Mouse (Mus musculus) brown adipose tissue, adult 24 weeks (tissue): Measurements from ENCODE around the gene Cdip1. TPM values are rescaled to one million over a fixed set of nuclear protein-coding genes. Genes with fewer than 3 reads are reported as not detected.
"Not testable (repeated sequence)": the region's sequence is repeated elsewhere in the genome, so short reads cannot be mapped to it uniquely, and the experiment has no call there.

Source experiments
- H3K27ac ChIP-seq: fragments of 200-500 bp; replicated peaks from 2 replicates; pipeline ENCODE4 v1.5.1; 2012; ENCODE audit warnings: low read depth, mild to moderate bottlenecking, low read length
- H3K4me1 ChIP-seq: fragments of 200-500 bp; 2 replicates; pipeline ENCODE4 v1.6.1; 2012; ENCODE audit warnings: low read length, mixed read lengths; ENCODE audit not compliant: control insufficient read depth, insufficient read depth, insufficient read length
- H3K4me3 ChIP-seq: fragments of 200-500 bp; 2 replicates; pipeline ENCODE4 v1.5.1; 2012; ENCODE audit warnings: low read depth, mild to moderate bottlenecking, low read length, moderate library complexity; ENCODE audit not compliant: insufficient read depth
- polyA plus RNA-seq: library from polyadenylated mRNA; stranded (reverse); fragments of >200 nt; gene quantifications from 2 replicates; pipeline ENCODE4 v1.2.4, GENCODE M21; 2012; ENCODE audit not compliant: missing spikeins, insufficient read depth, insufficient read length

The Cdip1 gene
- polyA plus RNA-seq, 1 experiment: 99.2 TPM

DNA sequence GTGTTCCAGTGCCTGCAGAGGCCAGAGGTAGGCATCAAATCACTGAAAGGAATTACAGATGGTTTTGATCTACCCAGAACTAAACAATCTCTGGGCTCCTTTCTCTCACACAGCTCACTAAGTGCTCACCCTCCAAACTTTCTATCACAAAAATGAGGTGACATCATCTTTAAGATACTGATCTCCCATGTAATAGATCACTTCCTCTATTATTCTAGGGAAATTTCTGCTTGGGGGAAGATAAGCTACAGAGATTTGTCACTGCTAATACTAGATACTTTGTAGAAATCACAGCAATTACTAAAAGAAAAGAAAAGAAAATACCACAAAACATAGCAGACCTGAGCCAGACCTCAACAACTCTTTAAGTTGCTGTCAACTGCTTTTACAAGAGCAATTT lies 7.6 kb downstream of the Cdip1 start:
- no peak overlapping the region for H3K27ac ChIP-seq
- H3K4me1 ChIP-seq: peaks cover 41% of the 10 kb centered on the region
- no peak overlapping the region for H3K4me3 ChIP-seq

DNA sequence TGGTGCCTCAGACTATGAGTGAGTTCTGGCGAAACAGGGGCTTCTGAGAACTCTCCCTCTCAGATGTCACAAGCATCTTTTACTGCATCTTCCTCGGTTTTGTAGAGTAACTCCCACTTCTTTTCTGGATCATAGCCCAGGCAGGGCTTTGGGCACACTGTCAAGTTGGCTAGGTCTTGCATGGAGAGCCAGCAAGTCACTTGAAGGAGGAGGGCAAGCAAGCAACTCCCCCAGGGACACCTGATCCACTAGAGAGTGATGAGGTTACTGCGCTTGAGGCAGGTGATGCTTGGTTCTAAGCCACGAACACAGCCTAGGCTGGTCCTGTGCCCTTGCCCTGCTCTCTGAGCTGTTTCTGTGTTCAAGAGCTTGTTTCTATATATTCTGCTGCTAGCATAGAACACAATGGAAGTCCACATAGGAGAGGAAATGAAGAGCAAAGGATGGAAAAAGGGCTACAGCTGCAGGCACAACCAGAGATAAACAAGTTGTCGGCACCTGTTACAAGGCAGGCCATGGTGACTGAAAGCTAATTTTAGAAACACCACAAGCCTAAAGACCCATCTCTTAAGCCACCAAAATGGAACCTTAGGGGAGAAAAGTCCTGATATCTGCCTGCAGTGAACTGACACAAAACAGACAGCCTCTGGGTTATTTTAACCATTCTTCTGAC lies 8.4 kb downstream of the Cdip1 start:
- peaks cover 45% of the 10 kb centered on the region for H3K4me1 ChIP-seq
- 0 out of 2 replicates have a peak overlapping the region, but pooled peaks have one; percentile 27 for H3K27ac ChIP-seq
- no peak overlapping the region for H3K4me3 ChIP-seq

DNA sequence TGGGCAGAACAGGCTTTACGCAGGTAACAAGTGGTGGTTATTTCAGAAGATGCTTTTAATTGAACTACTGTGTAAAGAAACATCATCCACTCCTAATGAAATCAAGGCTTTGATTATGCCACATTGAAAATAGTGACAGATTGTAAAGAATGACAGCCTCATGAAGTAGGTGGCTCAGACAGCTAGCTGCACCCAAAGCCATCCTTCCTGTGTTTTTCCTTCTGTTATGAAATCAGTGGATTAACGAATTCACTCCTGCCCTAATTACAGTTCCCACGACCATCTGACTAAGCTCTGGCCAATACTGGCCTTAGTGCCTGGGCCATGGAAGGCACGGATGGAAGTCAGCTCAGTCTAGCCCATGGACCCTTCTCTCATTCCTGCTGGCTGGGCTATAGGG lies 11.2 kb downstream of the Cdip1 start:
- no peak overlapping the region for H3K4me3 ChIP-seq
- peaks cover 39% of the 10 kb centered on the region for H3K4me1 ChIP-seq
- H3K27ac ChIP-seq: peak overlapping the region; percentile 1; the same call in 1 of the 2 replicates

DNA sequence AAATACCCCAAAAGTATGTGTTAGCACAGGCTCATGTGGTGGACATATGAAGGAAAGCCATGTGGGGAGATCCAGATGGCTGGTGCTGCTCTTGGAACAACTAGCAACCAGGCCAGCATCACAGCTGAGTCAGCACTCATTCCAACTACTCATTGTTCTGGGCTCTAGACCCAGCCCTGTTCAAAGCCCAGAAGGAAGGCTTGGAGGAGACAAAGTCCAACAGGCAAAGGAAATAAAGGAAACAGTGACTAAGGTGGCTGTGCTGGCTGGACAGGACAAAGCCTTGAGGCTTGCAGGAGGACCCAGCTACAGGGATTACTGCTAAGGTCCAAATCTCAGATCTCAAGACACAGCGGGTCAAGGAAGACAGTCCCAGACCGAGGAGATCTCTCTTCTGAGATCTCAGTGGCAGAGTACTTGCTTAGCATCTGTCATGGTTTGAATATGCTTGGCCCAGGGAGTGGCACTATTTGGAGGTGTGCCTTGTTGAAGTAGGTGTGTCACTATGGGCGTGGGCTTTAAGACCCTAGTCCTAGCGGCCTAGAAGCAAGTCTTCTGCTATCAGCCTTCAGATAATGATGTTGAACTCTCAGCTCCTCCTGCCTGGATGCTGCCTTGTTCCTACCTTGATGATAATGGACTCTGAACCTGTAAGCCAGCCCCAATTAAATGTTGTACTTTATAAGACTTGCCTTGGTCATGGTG lies 12.0 kb downstream of the Cdip1 start:
- H3K27ac ChIP-seq: peak overlapping the region; percentile 9
- peaks cover 36% of the 10 kb centered on the region for H3K4me1 ChIP-seq
- no peak overlapping the region for H3K4me3 ChIP-seq

DNA sequence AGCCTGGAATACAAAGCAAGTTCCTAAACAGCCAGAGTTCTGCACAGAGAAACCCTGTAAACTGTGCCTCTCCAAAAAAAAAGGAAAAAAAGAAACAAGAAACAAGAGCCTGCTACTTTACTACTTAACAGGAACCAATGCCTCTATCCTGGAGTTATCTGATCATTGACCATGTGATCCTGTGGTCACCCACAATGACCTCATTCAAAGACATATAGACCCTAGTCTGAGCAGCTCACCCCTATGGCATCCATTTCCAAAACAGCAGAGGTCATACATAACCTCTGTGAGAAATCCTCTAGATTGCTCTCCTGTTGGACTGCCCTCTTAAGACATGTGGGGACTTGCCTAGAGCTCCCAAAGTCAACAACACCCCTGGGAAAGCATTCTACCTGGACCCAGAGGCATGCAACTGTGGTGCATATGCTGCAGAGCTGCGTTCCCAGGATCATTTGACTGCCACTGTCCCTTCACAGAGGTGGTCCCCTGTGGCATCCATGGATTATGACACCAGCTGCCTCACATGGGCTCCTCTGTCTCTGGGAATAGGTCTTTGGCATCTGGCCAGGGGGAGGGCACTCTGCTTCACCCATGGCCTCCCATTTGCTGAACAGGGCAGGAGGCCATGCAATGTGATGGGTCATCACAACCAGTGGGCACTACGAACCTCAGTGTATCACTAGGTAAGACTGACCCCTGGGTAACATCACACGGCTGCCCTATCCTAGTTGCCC lies 12.8 kb downstream of the Cdip1 start:
- Histone ChIP-seq H3K4me1 (peaks cover 41% of the 10 kb centered on the region), H3K4me3 (no peak overlapping the region), H3K27ac (peak overlapping the region; percentile 9)

DNA sequence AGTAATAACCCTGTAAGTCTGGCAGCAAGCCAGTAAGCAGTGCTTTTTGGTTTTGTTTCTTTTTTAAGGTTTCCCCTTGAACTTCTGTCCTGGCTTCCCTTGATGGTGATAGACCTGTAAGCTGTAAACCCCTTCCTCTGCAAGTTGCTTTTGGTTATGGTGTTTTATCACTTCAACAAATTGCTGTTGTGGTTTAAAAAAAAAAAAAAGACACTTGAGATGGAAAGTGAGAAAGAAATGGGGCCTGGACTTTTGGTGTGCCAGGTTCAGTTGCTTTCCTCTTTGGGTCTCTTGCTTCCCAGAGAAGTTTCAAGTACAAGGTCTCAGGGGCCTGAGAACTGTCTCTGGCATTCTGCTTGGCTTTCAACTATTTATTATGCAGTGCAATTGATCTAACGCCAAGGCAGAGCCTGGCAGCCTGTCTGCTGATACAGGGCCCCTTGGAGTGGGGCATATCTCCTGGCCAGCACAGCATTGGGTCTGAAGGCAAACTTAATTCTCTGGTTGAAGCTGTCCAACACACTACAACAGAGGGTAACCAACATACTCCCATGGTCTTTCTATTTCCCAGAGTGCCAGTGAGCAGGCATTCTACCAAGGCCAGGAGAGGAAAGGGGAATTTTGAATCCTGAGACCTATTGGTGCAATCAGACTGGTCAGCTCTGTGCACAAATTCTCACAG lies 16.7 kb downstream of the Cdip1 start:
- Histone ChIP-seq H3K27ac (peak overlapping the region; percentile 75), H3K4me3 (no peak overlapping the region), H3K4me1 (peaks cover 37% of the 10 kb centered on the region)

DNA sequence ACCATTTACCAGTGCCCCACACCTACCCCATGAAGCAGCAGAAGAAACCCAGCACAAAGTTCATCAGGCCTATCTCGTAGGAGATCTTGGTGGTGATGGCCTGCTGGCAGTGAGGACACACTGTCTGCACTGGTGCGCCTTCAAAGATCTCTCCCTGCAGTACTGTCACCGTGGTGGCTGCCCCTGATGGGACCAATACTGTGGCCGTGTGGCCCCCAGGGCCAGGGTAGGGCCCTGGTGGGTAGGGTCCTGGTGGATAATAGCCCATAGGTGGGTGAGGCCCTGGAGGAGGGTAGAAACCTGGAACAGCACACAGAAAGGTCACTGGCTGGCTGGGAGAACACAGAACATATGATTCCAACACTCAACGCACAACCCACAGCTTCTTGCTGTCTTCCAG lies 21.4 kb downstream of the Cdip1 start:
- Histone ChIP-seq H3K27ac (no peak overlapping the region), H3K4me3 (no peak overlapping the region)

DNA sequence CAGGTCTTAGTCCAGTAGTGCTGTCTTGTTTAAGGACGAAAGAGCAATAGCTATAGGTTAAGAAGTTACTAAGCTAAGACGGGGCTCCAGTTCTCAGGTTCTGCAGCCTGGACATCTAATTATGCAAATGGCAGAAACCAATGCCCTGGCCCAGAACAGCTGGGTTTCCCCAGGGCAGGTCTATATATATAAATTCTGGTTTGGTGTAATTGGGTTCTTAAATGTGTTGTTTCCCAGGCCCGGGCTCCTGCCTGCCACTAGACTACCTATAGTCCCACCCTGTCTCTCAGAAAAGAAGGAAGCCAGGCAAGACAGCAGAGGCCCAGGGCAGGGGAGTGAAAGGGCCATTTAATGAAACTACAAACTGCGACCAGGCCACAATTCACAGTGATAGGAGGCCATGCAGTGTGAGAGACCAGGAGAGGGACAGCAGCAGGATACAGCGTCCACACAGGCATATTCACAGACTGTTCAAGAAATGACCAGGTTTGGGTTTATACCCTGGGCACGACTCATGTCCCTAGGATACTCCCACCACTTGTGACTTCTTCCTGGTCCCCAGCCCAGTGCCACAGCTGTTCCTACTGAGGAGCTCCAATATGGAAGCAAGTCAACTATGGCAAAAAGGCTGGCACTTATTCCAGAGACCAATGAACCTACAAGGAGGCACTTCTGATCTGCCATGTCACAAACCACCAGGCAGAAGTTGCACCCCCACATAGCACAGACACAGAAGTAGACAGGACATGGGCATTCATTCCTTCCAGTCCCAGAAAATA lies 22.9 kb downstream of the Cdip1 start:
- peaks cover 9% of the 10 kb centered on the region; the same call in 1 of the 2 replicates for H3K4me1 ChIP-seq
- H3K4me3 ChIP-seq: no peak overlapping the region
- peak overlapping the region; percentile 45; the same call in 1 of the 2 replicates for H3K27ac ChIP-seq

More for the DNA sequence above, 21.4 kb downstream of the Cdip1 start:
- peaks cover 17% of the 10 kb centered on the region; the same call in 1 of the 2 replicates for H3K4me1 ChIP-seq

DNA sequence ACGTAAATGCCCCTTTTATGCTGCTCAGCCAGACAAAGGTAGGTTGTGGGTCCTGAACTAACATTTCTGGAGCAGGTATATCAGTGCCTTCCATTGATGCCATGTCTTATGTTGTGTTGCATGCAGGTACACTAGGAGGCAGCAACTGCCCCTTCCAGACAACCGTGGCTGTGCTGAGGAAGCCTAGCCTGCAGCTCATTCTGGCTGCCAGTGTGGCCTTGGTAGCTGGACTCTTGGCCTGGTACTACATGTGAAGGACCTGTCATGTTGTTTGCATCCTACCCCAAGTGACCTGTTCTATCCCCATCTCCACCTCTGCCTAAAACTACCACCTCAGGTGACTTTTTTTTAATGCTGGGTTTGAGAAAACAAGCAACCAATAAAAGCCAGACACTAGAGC lies 24.2 kb downstream of the Cdip1 start:
- Histone ChIP-seq H3K4me3 (no peak overlapping the region), H3K27ac (no peak overlapping the region), H3K4me1 (0 out of 2 replicates have a peak, but pooled peaks cover 2% of the 10 kb centered on the region)

DNA sequence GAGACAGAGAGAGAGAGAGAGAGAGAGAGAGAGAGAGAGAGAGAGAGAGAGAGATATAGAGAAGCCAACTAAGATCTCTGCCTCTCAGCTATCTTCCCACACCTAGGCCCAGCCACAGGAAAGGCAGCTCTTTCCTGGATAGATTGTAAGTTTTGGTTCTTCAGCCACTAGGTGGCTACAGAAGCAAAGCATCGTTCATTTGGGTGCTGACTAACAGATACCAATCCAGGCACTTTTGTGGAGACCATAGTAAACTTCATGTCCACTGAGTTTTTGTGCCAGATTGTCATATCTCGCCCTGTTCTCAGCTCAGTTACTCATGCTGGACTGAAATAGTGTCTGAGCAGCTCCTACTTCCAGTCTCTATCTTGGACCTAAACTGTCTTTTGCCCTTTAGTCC lies 26.8 kb downstream of the Cdip1 start:
- no peak overlapping the region for H3K4me3 ChIP-seq
- H3K4me1 ChIP-seq: no peaks in the 10 kb centered on the region
- peak overlapping the region; percentile 27; the same call in 1 of the 2 replicates for H3K27ac ChIP-seq

DNA sequence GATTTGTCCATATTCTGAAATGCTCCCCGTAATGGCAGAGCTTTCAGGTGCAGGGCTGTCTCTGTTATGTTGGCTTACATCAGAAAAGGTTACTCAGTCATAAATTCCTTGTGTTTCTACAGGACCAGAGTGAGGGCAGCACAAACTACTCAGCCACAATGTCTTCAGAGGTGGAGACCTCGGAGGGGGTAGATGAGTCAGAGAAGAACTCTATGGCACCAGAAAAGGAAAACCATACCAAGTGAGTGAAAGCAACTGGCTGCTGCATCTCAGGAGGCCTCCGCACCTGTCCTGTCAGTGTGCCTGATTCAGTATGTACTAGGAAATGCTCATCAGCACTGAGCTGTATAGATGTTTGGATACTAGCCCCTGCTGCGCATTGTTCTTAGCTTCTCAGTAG lies 27.7 kb downstream of the Cdip1 start:
- Histone ChIP-seq H3K4me1 (no peaks in the 10 kb centered on the region), H3K27ac (no peak overlapping the region), H3K4me3 (no peak overlapping the region)

DNA sequence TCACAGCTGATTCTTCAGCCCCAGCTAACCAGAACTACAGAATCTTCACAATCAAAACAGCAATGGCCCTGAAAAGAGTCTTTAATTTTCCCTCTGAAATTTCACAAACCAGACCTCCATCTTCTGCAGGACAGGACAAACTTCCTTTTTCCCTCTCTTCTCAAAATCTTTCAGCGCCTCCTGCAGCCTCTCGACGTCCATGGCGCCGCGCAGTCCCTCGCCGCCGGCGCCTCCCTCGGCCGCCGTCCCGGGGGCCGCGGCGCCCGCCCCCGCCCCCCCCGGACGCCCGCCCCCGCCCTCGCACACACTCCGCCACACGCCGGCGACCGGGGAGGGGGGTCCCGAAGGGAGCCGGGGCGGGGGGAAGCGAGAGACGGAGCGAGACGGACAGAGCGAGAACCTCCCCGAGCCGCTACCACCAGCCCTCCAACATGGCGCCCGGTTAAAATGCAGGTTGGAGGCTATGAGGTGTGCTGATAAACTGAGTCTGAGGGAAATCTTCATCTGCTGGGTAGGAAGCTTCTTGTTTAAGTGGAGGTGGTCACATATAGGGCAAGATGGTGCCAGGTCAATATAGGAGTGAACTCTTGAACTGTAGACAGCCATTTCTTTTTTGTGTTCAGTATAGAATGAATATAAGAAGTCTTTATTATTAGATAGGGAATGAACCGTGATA lies 33.3 kb downstream of the Cdip1 start:
- not testable (repeated sequence) for H3K27ac ChIP-seq, H3K4me1 ChIP-seq
- peak overlapping the region; percentile 30 for H3K4me3 ChIP-seq

DNA sequence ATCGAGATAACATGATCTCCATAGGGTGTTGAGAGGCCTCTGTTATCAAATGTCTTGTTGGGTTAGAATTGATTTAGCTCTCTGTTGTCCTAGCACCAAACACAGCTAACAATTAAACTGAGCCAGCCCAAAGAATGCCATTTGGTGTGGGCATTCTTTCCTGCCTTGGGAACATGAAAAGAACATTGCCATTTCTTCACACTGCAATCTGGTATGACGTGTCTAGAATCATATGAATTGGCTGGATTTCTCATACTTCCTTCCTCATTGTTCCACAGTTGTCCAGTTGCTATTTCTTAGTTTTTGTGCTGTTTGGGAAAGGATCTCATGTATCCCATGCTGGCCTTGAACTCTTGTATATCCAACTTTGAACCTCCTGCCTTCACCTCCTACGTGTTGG lies 36.0 kb downstream of the Cdip1 start:
- 0 out of 2 replicates have a peak overlapping the region, but pooled peaks have one; percentile 10 for H3K27ac ChIP-seq
- no peak overlapping the region for H3K4me3 ChIP-seq
- H3K4me1 ChIP-seq: peaks cover 5% of the 10 kb centered on the region; the same call in 1 of the 2 replicates

DNA sequence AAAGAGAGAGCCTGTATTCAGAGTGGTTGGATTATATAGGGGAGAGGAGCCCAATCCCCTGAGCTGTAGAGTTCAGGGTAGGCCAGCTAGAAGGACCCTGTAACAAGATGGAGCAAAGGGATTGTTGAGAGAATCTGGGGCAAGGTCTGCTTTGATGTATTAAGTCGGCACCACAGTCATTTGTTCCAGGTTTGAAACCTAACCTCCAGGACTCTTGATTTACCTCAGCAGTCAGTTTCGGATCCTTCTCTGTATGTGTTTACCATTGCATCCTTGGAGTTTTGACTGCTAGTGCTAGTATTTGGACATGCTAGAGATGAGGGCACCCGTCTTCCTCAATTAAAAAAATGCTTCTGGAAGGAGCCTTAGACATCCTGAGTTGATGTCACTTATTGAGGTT lies 37.9 kb downstream of the Cdip1 start:
- Histone ChIP-seq H3K27ac (no peak overlapping the region), H3K4me1 (peaks cover 5% of the 10 kb centered on the region; the same call in 1 of the 2 replicates), H3K4me3 (no peak overlapping the region)
